Mouse (Mus musculus): ENCODE measurements around the gene Dlat.

GRCm38 (mm10) chr9:50586955-50587354 lies 72.6 kb downstream of the Dlat start:
- no peak for TF ChIP-seq POLR2A (IDR thresholded peaks at IDR 0.05; ENCODE audit: borderline replicate concordance, extremely low read depth, insufficient read depth, insufficient read length, poor library complexity, severe bottlenecking)
- TF ChIP-seq CTCF (IDR thresholded peaks at IDR 0.05; ENCODE audit: borderline replicate concordance, extremely low read depth, insufficient read depth, insufficient read length) = no peak
